Mouse (Mus musculus): Measurements from ENCODE around the gene Casq2. TPM values are rescaled to one million over a fixed set of nuclear protein-coding genes. Genes with fewer than 3 reads are reported as not detected.

Casq2 gene
- polyA plus RNA-seq, 1 experiment from 2014 or later = not detected

DNA sequence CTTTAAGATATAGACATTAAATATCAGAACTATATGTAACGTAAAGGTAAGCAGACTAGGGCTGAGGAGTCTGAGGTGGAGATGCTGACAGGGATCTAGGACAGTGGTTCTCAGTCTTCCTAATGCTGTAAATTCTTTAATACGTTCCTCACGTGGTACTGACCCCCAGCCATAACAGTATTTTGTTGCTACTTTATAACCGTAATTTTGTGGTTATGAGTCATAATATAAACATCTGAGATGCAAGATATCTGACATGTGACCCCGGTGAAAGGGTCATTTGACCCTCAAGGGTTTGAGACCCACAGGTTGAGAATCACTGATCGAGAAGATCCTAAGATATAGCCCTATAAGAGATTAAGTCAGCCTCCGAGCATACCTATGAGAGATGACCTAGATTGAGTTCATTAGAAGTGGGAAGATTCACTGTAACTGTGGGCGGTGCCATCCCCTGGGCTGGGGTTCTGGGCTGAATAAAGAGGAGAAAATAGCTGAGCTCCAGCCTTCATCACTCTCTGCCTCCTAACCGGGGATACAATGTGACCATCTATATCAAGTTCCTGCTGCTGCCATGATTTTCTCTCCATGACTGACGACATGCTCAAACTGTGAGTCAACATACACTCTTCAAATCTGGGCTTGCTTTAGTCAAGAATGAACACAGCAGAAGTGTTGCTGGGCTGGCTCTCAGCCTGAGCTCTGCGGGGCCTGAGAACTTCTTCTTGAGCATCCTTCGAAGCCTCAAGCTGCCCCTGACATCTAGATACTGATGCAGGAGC is 91.8 kb downstream of the Casq2 start:
- H3K9me3 ChIP-seq (replicated peaks) = no peaks in the 10 kb centered on the region
- peaks cover 4% of the 10 kb centered on the region; the same call in 1 of the 2 replicates for H3K4me1 ChIP-seq
- no peak overlapping the region for H3K27ac ChIP-seq (replicated peaks)
- no peaks in the 10 kb centered on the region for H3K27me3 ChIP-seq (ENCODE audit: low read depth, poor library complexity, severe bottlenecking)
- peaks cover 8% of the 10 kb centered on the region for H3K36me3 ChIP-seq
- no peak overlapping the region for H3K4me3 ChIP-seq
- WGBS = 94% methylated on average over 12 of the region's 12 CpGs
- no peak for DNase-seq (ENCODE audit: low spot score)

DNA sequence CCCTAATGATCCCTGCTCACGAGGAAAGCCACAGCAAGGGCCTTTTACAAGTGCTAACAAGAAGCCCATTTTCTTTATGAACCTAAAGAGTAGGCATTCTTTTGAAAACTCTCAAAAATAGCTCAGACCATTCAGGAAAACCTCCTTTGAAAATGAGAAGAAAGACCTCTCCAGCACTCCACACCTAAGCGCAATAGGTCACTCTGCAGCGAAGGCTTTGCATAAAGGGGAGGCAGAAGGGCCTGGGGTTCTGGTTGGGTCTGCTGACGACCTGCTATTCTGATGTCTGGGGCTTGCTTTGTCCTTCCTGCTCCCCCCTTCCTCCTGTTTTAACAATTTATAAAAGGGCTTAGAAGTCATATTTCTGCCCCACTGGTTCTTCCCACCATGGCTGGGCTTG is 93.7 kb downstream of the Casq2 start:
- Histone ChIP-seq H3K27me3 (ENCODE audit: low read depth, poor library complexity, severe bottlenecking) (no peaks in the 10 kb centered on the region), H3K36me3 (peaks cover 18% of the 10 kb centered on the region), H3K4me1 (no peaks in the 10 kb centered on the region), H3K9me3 (replicated peaks) (no peaks in the 10 kb centered on the region), H3K27ac (replicated peaks) (no peak overlapping the region), H3K4me3 (no peak overlapping the region)
- DNase-seq (ENCODE audit: low spot score) = no peak
- 67% methylated on average over 4 of the region's 4 CpGs for WGBS

DNA sequence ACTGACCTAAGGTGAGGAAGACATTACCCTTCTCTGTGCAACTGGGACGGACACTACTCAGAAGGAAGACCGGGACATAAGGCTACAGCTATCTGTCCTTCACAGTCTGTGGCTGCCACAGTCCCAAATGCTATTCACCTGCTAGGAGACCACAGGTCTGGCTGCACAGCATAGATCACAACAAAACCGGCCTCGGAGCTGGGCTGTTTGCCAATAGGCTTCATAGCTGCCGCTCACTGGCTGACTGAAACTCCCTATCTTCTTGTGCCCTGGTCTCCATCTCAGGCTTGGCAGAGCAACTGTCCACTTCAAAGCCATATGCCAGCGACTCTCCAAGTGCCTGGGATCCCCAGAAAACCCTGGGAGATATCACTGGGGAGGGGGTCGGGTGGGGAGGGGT is 94.5 kb downstream of the Casq2 start:
- Histone ChIP-seq H3K36me3 (peaks cover 23% of the 10 kb centered on the region), H3K9me3 (replicated peaks) (peaks cover 1% of the 10 kb centered on the region; the same call in 1 of the 2 replicates), H3K27me3 (ENCODE audit: low read depth, poor library complexity, severe bottlenecking) (no peaks in the 10 kb centered on the region), H3K4me3 (no peak overlapping the region), H3K4me1 (no peaks in the 10 kb centered on the region), H3K27ac (replicated peaks) (no peak overlapping the region)
- no peak for DNase-seq (ENCODE audit: low spot score)
- 90% methylated on average over 7 of the region's 7 CpGs for WGBS

DNA sequence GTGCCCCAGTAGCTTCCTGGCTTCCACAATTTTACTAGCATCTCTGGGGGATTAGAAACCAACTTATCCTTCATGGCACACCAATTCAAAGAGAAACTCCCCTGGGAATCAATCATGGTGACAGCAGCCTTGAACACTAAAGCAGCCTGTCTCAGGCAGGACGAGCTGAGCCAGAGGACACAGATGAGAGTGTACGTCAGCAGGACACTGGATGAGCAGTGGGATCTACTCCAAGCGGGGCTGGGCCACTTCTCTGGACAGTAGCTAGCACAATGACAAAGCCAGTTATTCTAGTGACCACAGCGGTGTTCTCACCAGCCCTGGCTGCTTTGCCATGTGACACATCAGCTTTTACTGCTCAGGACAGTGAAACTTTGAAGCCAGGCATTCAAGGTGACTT is 95.0 kb downstream of the Casq2 start:
- no peak overlapping the region for H3K4me3 ChIP-seq

DNA sequence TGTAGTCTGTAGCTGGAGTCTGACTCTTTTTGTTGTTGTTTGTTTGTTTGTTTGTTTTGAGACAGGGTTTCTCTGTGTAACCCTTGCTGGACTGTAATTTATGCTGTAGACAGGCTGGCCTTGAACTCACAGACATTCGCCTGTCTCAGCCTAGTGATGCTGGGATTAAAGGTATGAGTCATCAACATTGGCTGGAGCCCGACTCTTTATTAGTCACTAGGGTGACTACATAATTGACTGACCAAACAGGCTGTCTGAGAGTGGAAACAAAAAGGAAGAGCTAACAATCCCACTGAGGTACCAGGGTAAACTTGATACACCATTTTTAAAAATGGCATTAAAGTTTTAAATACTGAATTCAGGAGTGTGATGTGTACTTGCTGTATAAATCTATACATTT is 96.4 kb downstream of the Casq2 start:
- 90% methylated on average over 2 of the region's 2 CpGs for WGBS
- no peak overlapping the region for H3K4me3 ChIP-seq
- no peak overlapping the region for H3K27ac ChIP-seq (replicated peaks)
- no peak for DNase-seq (ENCODE audit: low spot score)
- H3K27me3 ChIP-seq (ENCODE audit: low read depth, poor library complexity, severe bottlenecking) = peaks cover 5% of the 10 kb centered on the region
- H3K9me3 ChIP-seq (replicated peaks) = peaks cover 8% of the 10 kb centered on the region
- H3K36me3 ChIP-seq = peaks cover 32% of the 10 kb centered on the region
- H3K4me1 ChIP-seq = no peaks in the 10 kb centered on the region

More for the DNA sequence above, 95.0 kb downstream of the Casq2 start:
- DNase-seq (ENCODE audit: low spot score) = no peak
- Histone ChIP-seq H3K4me1 (no peaks in the 10 kb centered on the region), H3K36me3 (peaks cover 27% of the 10 kb centered on the region), H3K27ac (replicated peaks) (no peak overlapping the region), H3K9me3 (replicated peaks) (peaks cover 6% of the 10 kb centered on the region), H3K27me3 (ENCODE audit: low read depth, poor library complexity, severe bottlenecking) (no peaks in the 10 kb centered on the region)
- 97% methylated on average over 4 of the region's 4 CpGs for WGBS

DNA sequence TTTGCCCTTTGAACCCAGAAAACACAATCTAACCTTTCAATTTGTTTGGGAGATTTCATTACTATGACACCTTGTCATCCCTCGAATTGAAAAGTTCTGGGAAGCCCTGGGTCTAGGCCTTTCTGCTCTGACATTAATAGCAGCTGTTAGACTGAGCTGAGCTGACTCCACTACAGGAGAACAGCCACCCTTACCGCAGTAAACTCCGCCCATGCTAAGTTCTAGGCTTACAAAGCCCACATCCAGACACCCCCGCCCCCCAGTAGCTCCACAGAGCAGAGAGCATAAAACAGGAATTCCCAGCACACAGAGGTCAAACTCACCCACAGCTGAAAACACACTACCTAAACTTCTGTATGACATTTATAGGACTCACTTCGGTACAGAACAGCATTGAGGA is 98.5 kb downstream of the Casq2 start:
- H3K4me1 ChIP-seq = peaks cover 15% of the 10 kb centered on the region
- no peak overlapping the region for H3K27ac ChIP-seq (replicated peaks)
- H3K36me3 ChIP-seq = peaks cover 32% of the 10 kb centered on the region
- H3K27me3 ChIP-seq (ENCODE audit: low read depth, poor library complexity, severe bottlenecking) = peaks cover 17% of the 10 kb centered on the region
- no peak overlapping the region for H3K4me3 ChIP-seq
- peaks cover 8% of the 10 kb centered on the region for H3K9me3 ChIP-seq (replicated peaks)
- 81% methylated on average over 5 of the region's 5 CpGs for WGBS
- no peak for DNase-seq (ENCODE audit: low spot score)

DNA sequence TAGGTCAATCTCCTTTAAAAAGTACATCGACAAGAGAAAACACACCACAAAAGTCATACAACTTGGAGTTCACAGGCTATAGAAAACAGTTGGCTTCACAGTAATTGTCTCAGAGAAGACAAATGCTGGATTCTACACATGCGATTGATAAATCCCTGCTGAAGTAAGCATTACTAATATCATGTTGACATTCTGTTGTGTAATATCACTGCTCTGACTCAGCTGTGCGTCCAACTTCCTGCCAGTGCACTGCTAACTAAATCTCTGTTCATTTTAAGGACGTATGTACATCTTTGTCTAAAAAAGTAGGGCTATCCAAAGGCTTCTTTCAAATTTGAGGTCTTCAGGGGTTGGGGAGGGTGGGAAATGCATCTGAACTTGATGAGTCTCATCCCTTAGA is 101.2 kb downstream of the Casq2 start:
- Histone ChIP-seq H3K9me3 (replicated peaks) (peaks cover 8% of the 10 kb centered on the region), H3K27ac (replicated peaks) (no peak overlapping the region)
- 88% methylated on average over 4 of the region's 4 CpGs for WGBS

DNA sequence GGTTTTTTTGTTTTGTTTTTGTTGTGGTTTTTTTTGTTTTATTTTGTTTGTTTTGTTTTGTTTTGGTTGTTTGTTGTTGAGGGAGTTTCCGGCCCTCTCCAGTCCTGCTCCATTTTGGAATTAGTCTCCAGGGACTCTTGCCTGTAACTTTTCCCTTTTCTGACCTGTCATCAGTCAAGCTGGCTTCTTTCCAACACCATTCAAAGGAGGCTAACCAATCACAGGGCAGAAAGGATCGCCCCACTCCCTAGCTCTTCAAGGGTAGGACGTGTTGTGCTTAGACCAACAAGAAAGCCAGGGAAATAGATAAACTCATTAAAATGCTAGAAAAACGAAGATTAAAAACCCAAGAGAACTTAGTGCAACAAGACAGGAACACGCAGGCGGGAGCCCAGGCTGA is 102.8 kb downstream of the Casq2 start:
- Histone ChIP-seq H3K27ac (replicated peaks) (0 out of 2 replicates have a peak overlapping the region, but pooled peaks have one; percentile 19), H3K4me3 (peak overlapping the region; percentile 14; the same call in 1 of the 2 replicates), H3K4me1 (peaks cover 54% of the 10 kb centered on the region), H3K9me3 (replicated peaks) (peaks cover 8% of the 10 kb centered on the region), H3K27me3 (ENCODE audit: low read depth, poor library complexity, severe bottlenecking) (peaks cover 56% of the 10 kb centered on the region), H3K36me3 (peaks cover 21% of the 10 kb centered on the region; the same call in 1 of the 2 replicates)
- no peak for DNase-seq (ENCODE audit: low spot score)
- 24% methylated on average over 6 of the region's 6 CpGs for WGBS

More for the DNA sequence above, 101.2 kb downstream of the Casq2 start:
- no peak overlapping the region for H3K4me3 ChIP-seq
- H3K4me1 ChIP-seq = peaks cover 38% of the 10 kb centered on the region
- H3K27me3 ChIP-seq (ENCODE audit: low read depth, poor library complexity, severe bottlenecking) = peaks cover 41% of the 10 kb centered on the region
- no peak for DNase-seq (ENCODE audit: low spot score)
- H3K36me3 ChIP-seq = peaks cover 26% of the 10 kb centered on the region

DNA sequence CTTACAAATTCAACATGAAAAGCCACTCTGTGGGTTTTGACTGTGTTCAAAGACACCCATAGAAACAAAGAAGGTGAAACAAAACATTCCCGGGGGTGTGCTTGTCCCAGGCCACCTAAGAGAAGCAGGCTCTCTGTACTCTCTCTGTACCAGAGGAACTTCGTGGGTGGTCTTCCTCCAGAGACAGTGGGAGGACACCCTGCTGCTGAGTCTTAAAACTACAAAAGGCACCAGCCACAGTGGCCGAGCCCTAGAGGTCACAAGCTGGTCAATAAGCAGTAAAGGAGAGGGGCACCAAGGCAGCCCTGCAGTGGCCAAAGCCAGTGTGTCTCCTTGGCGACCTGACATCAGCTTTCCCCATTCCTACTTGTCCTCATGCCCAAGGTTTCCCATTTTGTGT is 103.8 kb downstream of the Casq2 start:
- DNase-seq (ENCODE audit: low spot score) = peak; percentile 80
- peaks cover 8% of the 10 kb centered on the region for H3K9me3 ChIP-seq (replicated peaks)
- H3K4me3 ChIP-seq = no peak overlapping the region
- peak overlapping the region; percentile 19; the same call in 1 of the 2 replicates for H3K27ac ChIP-seq (replicated peaks)
- H3K27me3 ChIP-seq (ENCODE audit: low read depth, poor library complexity, severe bottlenecking) = peaks cover 65% of the 10 kb centered on the region
- 2% methylated on average over 4 of the region's 4 CpGs for WGBS
- peaks cover 16% of the 10 kb centered on the region; the same call in 1 of the 2 replicates for H3K36me3 ChIP-seq
- H3K4me1 ChIP-seq = peaks cover 64% of the 10 kb centered on the region

DNA sequence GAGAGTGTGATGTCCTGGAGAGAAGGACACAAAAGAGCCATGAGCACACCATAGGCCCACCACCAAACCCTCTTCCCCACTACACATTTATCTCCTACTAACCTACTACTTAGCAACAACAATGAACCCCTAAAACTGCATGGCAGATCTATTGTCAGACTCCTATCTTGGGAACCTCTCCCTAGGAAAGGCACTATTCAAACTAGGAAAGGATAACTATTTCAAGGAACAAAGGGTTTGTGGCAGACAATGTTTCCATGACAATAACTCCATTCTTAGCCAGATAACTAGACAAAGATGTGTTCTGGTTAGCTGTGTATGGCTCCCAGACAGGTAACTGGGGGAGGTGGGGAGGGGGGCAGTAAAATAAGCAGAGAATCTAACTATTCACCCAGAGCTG is 104.4 kb downstream of the Casq2 start:
- no peak overlapping the region for H3K4me3 ChIP-seq
- no peak for DNase-seq (ENCODE audit: low spot score)
- peaks cover 70% of the 10 kb centered on the region for H3K4me1 ChIP-seq
- peaks cover 8% of the 10 kb centered on the region for H3K9me3 ChIP-seq (replicated peaks)
- H3K27me3 ChIP-seq (ENCODE audit: low read depth, poor library complexity, severe bottlenecking) = peaks cover 71% of the 10 kb centered on the region
- peaks cover 13% of the 10 kb centered on the region; the same call in 1 of the 2 replicates for H3K36me3 ChIP-seq
- peak overlapping the region; percentile 19; the same call in 1 of the 2 replicates for H3K27ac ChIP-seq (replicated peaks)

DNA sequence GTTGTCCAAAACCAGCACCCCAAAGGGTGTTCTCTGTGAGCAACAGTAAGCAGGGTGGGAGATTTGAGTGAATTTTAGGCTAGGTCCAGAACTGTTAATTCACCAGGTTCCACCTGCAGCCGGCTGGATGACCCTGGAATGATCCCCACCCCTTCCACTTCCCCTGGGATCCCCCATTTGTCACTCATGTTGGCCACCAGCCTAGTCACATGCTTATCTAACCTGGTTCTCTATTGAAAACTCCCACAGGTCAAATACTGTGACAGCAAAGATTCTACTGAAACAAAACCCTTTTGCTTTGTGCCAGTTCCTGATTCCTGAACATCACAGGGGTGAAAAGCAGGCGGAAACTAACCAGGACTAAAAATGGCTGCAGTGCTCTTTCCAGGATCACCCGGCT is 105.4 kb downstream of the Casq2 start:
- Histone ChIP-seq H3K4me3 (no peak overlapping the region), H3K36me3 (0 out of 2 replicates have a peak, but pooled peaks cover 4% of the 10 kb centered on the region), H3K4me1 (peaks cover 79% of the 10 kb centered on the region), H3K27ac (replicated peaks) (no peak overlapping the region), H3K9me3 (replicated peaks) (no peaks in the 10 kb centered on the region), H3K27me3 (ENCODE audit: low read depth, poor library complexity, severe bottlenecking) (peaks cover 81% of the 10 kb centered on the region)
- DNase-seq (ENCODE audit: low spot score) = no peak
- 82% methylated on average over 3 of the region's 3 CpGs for WGBS

DNA sequence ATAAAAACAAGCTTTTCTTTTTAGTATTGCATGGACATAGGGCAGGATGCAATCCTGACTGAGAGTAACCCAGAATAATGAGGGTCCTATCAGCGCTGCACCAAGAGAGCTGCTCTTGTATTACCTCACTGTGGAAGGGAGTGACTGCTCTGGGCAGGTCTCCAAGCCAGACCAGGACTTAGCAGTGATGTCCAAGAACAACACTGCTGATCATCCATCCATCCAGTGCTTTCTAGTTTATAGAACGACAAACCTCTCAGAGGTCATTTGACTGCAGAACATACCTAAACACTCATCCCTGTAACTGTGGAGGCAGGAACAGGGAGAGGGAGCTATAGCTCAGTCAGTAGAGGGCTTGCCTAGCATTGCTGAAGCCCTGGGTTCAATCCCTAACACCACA is 106.4 kb downstream of the Casq2 start:
- H3K27me3 ChIP-seq (ENCODE audit: low read depth, poor library complexity, severe bottlenecking) = peaks cover 86% of the 10 kb centered on the region
- no peak for DNase-seq (ENCODE audit: low spot score)
- whole genome bisulfite sequencing = 74% methylated on average over 2 of the region's 2 CpGs
- H3K4me3 ChIP-seq = no peak overlapping the region
- peaks cover 90% of the 10 kb centered on the region for H3K4me1 ChIP-seq
- no peak overlapping the region for H3K27ac ChIP-seq (replicated peaks)
- no peaks in the 10 kb centered on the region for H3K9me3 ChIP-seq (replicated peaks)
- H3K36me3 ChIP-seq = 0 out of 2 replicates have a peak, but pooled peaks cover 3% of the 10 kb centered on the region
